Mouse (Mus musculus): ENCODE data around the gene Fdxr. TPM values are rescaled to one million over a fixed set of nuclear protein-coding genes. Genes with fewer than 3 reads are reported as not detected.
A peak's percentile ranks its signal among the peaks of the same experiment; 100 is the strongest.

Fdxr gene
- polyA plus RNA-seq, 1 experiment from 2014 or later = 15.6 TPM

GRCm38 (mm10) chr11:115264862-115265668 is 11.8 kb downstream of the Fdxr start:
- DNase-seq (ENCODE audit: low spot score) = peak; percentile 68
- Histone ChIP-seq H3K4me1 (ENCODE audit: control insufficient read depth, insufficient read depth, low read length) (peaks cover under 1% of the 10 kb centered on the region; the same call in 1 of the 2 replicates), H3K9me3 (ENCODE audit: control insufficient read depth, low read length) (no peaks in the 10 kb centered on the region), H3K27me3 (ENCODE audit: control insufficient read depth, insufficient read depth, low read length) (peaks cover 73% of the 10 kb centered on the region), H3K27ac (replicated peaks; ENCODE audit: low read depth, low read length) (no peak overlapping the region), H3K4me3 (ENCODE audit: low read depth, low read length) (peak overlapping the region; percentile 21), H3K4me2 (ENCODE audit: low read depth, severe bottlenecking) (peak overlapping the region; percentile 42), H3K9ac (ENCODE audit: low read length) (no peak overlapping the region), H3K36me3 (ENCODE audit: control insufficient read depth, insufficient read depth, low read length) (0 out of 2 replicates have a peak, but pooled peaks cover 2% of the 10 kb centered on the region)
- 6% methylated on average over 39 of the region's 39 CpGs for WGBS
- no peak for ATAC-seq (ENCODE audit: insufficient number of reproducible peaks, low FRiP score, low TSS enrichment, low read depth)

DNA sequence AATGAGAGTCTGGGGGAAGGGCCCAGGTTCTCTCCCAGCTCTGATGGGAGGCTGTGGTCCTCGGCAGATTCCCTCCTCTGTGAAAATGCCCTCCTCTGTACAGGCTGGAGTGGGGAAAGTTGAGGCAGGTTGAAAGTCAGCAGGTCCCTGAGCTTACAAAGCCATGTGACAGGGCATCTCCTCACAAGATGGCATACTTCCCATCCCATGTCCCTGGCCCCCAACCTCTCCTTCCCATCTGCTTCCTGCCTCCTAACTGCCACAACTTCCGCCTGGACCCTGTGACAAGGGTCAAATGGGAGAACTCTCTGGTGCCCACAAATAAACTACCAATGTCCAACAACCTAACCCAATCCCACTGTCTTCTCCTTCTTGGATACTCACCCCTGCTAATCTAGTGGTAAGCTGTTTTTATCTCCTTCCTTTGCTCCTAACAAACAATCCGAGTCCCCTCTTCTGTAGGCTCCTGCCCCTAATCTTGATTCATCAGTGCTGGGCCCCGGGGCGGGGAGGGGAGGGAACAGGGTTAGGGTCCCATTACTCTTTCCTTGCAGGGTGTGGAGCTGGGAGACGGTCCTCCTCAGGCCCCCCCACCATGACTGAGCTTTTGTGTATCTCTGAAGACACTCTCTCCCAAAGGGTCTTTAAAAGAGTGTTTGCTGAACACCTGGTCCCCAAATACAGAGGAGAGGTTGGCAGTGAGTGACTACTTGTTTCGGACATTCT is 12.6 kb downstream of the Fdxr start:
- H3K27ac ChIP-seq (replicated peaks; ENCODE audit: low read depth, low read length) = no peak overlapping the region
- WGBS = 68% methylated on average over 7 of the region's 7 CpGs

DNA sequence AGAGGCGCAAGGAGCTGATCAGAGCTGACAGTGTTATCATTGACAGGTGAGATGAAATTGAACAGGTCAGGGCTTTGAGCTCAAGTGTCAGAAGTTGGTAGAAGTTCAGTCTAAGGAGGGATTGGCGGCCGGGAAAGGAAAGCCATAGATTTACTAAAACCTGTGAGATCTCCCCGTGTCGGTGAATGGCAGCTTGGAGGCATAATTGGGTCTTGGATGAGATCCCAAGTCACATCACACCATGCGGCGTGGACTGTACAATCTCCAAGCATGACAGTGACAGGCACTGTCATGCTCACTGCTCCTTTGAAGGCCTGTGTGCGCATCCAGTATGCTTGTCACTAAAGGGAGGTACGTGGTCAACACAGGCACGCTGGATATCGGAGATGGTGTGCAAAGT is 13.9 kb downstream of the Fdxr start:
- no peak overlapping the region for H3K27ac ChIP-seq (replicated peaks; ENCODE audit: low read depth, low read length)
- no peak for DNase-seq (ENCODE audit: low spot score)
- WGBS = 82% methylated on average over 11 of the region's 11 CpGs
- H3K9me3 ChIP-seq (ENCODE audit: control insufficient read depth, low read length) = no peaks in the 10 kb centered on the region; the same call in 1 of the 2 replicates
- H3K9ac ChIP-seq (ENCODE audit: low read length) = no peak overlapping the region
- H3K4me2 ChIP-seq (ENCODE audit: low read depth, severe bottlenecking) = no peak overlapping the region
- H3K4me1 ChIP-seq (ENCODE audit: control insufficient read depth, insufficient read depth, low read length) = no peaks in the 10 kb centered on the region; the same call in 1 of the 2 replicates
- ATAC-seq (ENCODE audit: insufficient number of reproducible peaks, low FRiP score, low TSS enrichment, low read depth) = no peak
- no peak overlapping the region for H3K4me3 ChIP-seq (ENCODE audit: low read depth, low read length)
- H3K36me3 ChIP-seq (ENCODE audit: control insufficient read depth, insufficient read depth, low read length) = no peaks in the 10 kb centered on the region
- peaks cover 80% of the 10 kb centered on the region for H3K27me3 ChIP-seq (ENCODE audit: control insufficient read depth, insufficient read depth, low read length)

More for the DNA sequence above, 12.6 kb downstream of the Fdxr start:
- Histone ChIP-seq H3K4me2 (ENCODE audit: low read depth, severe bottlenecking) (no peak overlapping the region), H3K4me3 (ENCODE audit: low read depth, low read length) (no peak overlapping the region), H3K4me1 (ENCODE audit: control insufficient read depth, insufficient read depth, low read length) (no peaks in the 10 kb centered on the region; the same call in 1 of the 2 replicates), H3K9ac (ENCODE audit: low read length) (no peak overlapping the region), H3K36me3 (ENCODE audit: control insufficient read depth, insufficient read depth, low read length) (0 out of 2 replicates have a peak, but pooled peaks cover 2% of the 10 kb centered on the region), H3K27me3 (ENCODE audit: control insufficient read depth, insufficient read depth, low read length) (peaks cover 75% of the 10 kb centered on the region), H3K9me3 (ENCODE audit: control insufficient read depth, low read length) (no peaks in the 10 kb centered on the region)
- ATAC-seq (ENCODE audit: insufficient number of reproducible peaks, low FRiP score, low TSS enrichment, low read depth) (no peak), DNase-seq (ENCODE audit: low spot score) (no peak)

DNA sequence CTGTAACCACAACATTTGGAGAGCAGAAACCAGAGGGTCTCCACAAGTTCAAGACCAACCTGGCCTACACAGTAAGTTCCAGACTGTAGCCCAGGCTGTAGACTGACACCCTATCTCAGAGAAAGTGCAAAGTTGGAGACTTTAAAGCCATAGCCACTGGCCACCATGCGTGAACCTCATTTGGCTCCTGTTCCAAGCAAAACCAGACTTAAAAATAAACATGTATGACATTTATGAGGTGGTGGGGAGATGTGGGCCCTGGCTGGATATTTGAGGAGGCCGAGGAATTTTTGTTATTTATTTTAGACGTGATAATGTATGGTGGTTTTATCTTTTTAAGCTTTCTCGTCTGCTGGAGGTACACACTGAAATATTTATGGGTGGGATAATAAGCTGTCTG is 17.7 kb downstream of the Fdxr start:
- H3K36me3 ChIP-seq (ENCODE audit: control insufficient read depth, insufficient read depth, low read length) = no peaks in the 10 kb centered on the region
- H3K4me1 ChIP-seq (ENCODE audit: control insufficient read depth, insufficient read depth, low read length) = no peaks in the 10 kb centered on the region
- H3K27ac ChIP-seq (replicated peaks; ENCODE audit: low read depth, low read length) = no peak overlapping the region
- no peak overlapping the region for H3K4me2 ChIP-seq (ENCODE audit: low read depth, severe bottlenecking)
- DNase-seq (ENCODE audit: low spot score) (no peak), ATAC-seq (ENCODE audit: insufficient number of reproducible peaks, low FRiP score, low TSS enrichment, low read depth) (no peak)
- WGBS = 56% methylated on average over 4 of the region's 4 CpGs
- H3K4me3 ChIP-seq (ENCODE audit: low read depth, low read length) = no peak overlapping the region
- no peaks in the 10 kb centered on the region; the same call in 1 of the 2 replicates for H3K9me3 ChIP-seq (ENCODE audit: control insufficient read depth, low read length)
- peaks cover 60% of the 10 kb centered on the region for H3K27me3 ChIP-seq (ENCODE audit: control insufficient read depth, insufficient read depth, low read length)
- no peak overlapping the region for H3K9ac ChIP-seq (ENCODE audit: low read length)

- 19% methylated on average over 59 of the region's 59 CpGs for WGBS
- H3K27ac ChIP-seq (replicated peaks; ENCODE audit: low read depth, low read length) = no peak overlapping the region
- H3K27me3 ChIP-seq (ENCODE audit: control insufficient read depth, insufficient read depth, low read length) = peaks cover 60% of the 10 kb centered on the region
- peak overlapping the region; percentile 5; the same call in 1 of the 2 replicates for H3K4me2 ChIP-seq (ENCODE audit: low read depth, severe bottlenecking)
- ATAC-seq (ENCODE audit: insufficient number of reproducible peaks, low FRiP score, low TSS enrichment, low read depth) = no peak
- no peak overlapping the region for H3K9ac ChIP-seq (ENCODE audit: low read length)
- H3K4me3 ChIP-seq (ENCODE audit: low read depth, low read length) = no peak overlapping the region
- H3K9me3 ChIP-seq (ENCODE audit: control insufficient read depth, low read length) = no peaks in the 10 kb centered on the region; the same call in 1 of the 2 replicates
- no peaks in the 10 kb centered on the region for H3K4me1 ChIP-seq (ENCODE audit: control insufficient read depth, insufficient read depth, low read length)
- no peaks in the 10 kb centered on the region for H3K36me3 ChIP-seq (ENCODE audit: control insufficient read depth, insufficient read depth, low read length)
- DNase-seq (ENCODE audit: low spot score) = peak; percentile 67
These were observed 18.9 kb downstream of the Fdxr start for GRCm38 (mm10) chr11:115257775-115258510.

DNA sequence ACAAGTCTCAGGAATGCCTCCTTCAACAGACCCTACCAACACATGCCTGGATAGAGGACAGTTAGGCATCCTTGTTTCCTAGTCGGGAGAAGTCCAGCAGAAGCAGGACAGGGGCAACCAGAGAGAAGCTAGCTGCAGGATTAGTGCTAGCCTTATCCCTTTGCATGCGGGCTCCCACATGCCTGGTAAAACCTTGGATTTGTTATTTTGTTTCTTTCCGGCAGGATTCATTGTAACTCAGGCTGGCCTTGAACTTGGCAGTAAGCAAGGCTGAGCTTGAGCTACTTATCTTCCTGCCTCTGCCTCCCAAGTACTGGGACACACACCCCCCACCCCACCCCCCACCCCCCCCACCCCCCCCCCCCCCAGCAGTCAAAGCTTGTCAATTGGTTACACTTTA is 25.6 kb downstream of the Fdxr start:
- ATAC-seq (ENCODE audit: insufficient number of reproducible peaks, low FRiP score, low TSS enrichment, low read depth) (no peak), DNase-seq (ENCODE audit: low spot score) (no peak)
- Histone ChIP-seq H3K27ac (replicated peaks; ENCODE audit: low read depth, low read length) (no peak overlapping the region), H3K9ac (ENCODE audit: low read length) (no peak overlapping the region), H3K27me3 (ENCODE audit: control insufficient read depth, insufficient read depth, low read length) (peaks cover 60% of the 10 kb centered on the region), H3K4me1 (ENCODE audit: control insufficient read depth, insufficient read depth, low read length) (peaks cover 12% of the 10 kb centered on the region), H3K36me3 (ENCODE audit: control insufficient read depth, insufficient read depth, low read length) (no peaks in the 10 kb centered on the region), H3K4me3 (ENCODE audit: low read depth, low read length) (no peak overlapping the region), H3K4me2 (ENCODE audit: low read depth, severe bottlenecking) (no peak overlapping the region), H3K9me3 (ENCODE audit: control insufficient read depth, low read length) (no peaks in the 10 kb centered on the region)
- 63% methylated on average over 3 of the region's 3 CpGs for WGBS

DNA sequence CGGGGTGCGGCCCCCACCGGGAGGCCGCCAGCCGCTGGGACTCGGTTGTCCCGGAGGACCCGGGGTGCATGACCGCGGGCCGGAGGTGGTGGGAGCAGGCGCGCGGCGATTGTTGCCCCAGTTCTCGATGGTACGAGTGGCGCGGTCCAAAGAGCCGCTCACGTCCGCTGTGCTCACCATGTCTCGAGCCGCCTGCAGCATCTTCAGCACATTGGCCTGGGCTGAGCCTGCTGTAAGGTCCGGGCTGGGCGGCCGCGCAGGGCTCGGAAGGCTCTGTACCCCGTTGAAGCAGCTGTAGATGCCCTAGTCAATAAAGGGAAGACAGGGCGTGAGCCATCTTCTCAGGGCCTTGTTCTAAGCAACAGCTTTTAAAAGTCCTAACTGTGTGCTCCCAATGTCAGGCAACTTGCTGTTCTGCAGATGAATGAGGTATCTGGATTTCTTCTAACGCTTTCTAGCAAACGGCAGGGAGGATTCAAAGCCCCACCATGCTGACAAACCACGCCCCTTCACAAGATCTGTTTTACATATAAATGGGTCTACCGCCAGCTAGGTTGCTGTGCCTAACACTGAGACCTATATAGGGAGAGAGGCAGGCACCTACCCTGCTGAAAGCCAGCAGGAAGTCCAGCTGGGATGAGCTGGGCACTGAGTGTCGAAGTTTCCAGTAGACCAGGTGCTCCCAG is 26.3 kb downstream of the Fdxr start:
- DNase-seq (ENCODE audit: low spot score) = peak; percentile 50
- no peak overlapping the region for H3K27ac ChIP-seq (replicated peaks; ENCODE audit: low read depth, low read length)
- ATAC-seq (ENCODE audit: insufficient number of reproducible peaks, low FRiP score, low TSS enrichment, low read depth) = no peak

More for the DNA sequence above, 26.3 kb downstream of the Fdxr start:
- WGBS = 2% methylated on average over 33 of the region's 36 CpGs
- peak overlapping the region; percentile 39 for H3K4me3 ChIP-seq (ENCODE audit: low read depth, low read length)
- peaks cover 17% of the 10 kb centered on the region for H3K4me1 ChIP-seq (ENCODE audit: control insufficient read depth, insufficient read depth, low read length)
- peaks cover 56% of the 10 kb centered on the region for H3K27me3 ChIP-seq (ENCODE audit: control insufficient read depth, insufficient read depth, low read length)
- H3K9me3 ChIP-seq (ENCODE audit: control insufficient read depth, low read length) = no peaks in the 10 kb centered on the region
- peak overlapping the region; percentile 47 for H3K9ac ChIP-seq (ENCODE audit: low read length)
- peak overlapping the region; percentile 85 for H3K4me2 ChIP-seq (ENCODE audit: low read depth, severe bottlenecking)
- no peaks in the 10 kb centered on the region for H3K36me3 ChIP-seq (ENCODE audit: control insufficient read depth, insufficient read depth, low read length)
